Mouse (Mus musculus) kidney, postnatal 10 days (tissue): ENCODE results near the gene Slc8a1.

ENCODE experiments used
- DNase-seq: peaks from one replicate; pipeline ENCODE4 v3.0.0; 2021; ENCODE audit warnings: mixed read lengths

The Slc8a1 gene

GRCm38 (mm10) chr17:81738311-81738755 is at the start of gene Slc8a1:
Slc8a1 (minus strand) TSS chr17:81738377.
- no peak for DNase-seq

- DNase-seq = peak; percentile 68
Measured at GRCm38 (mm10) chr17:81787350-81787749, 49.2 kb upstream of the Slc8a1 start.

- DNase-seq = no peak
Measured at GRCm38 (mm10) chr17:81782326-81782725, 44.1 kb upstream of the Slc8a1 start.

GRCm38 (mm10) chr17:81781491-81781890 is 43.3 kb upstream of the Slc8a1 start:
- DNase-seq = no peak

- no peak for DNase-seq
Measured at GRCm38 (mm10) chr17:81779883-81780282, 41.7 kb upstream of the Slc8a1 start.

- DNase-seq = no peak
Measured at GRCm38 (mm10) chr17:81750664-81751063, 12.5 kb upstream of the Slc8a1 start.

- no peak for DNase-seq
Measured at GRCm38 (mm10) chr17:81743034-81743433, 4.9 kb upstream of the Slc8a1 start.

- DNase-seq = no peak
Measured at GRCm38 (mm10) chr17:81740576-81740975, 2.4 kb upstream of the Slc8a1 start.

- no peak for DNase-seq
Measured at GRCm38 (mm10) chr17:81737779-81738178, 398 bp downstream of the Slc8a1 start.

- DNase-seq = no peak
Measured at GRCm38 (mm10) chr17:81737309-81737708, 868 bp downstream of the Slc8a1 start.

GRCm38 (mm10) chr17:81735583-81735982 is 2.6 kb downstream of the Slc8a1 start:
- no peak for DNase-seq

- no peak for DNase-seq
Measured at GRCm38 (mm10) chr17:81729891-81730290, 8.3 kb downstream of the Slc8a1 start.

- DNase-seq = no peak
Measured at GRCm38 (mm10) chr17:81712273-81712751, 25.9 kb downstream of the Slc8a1 start.

GRCm38 (mm10) chr17:81704761-81705160 is 33.4 kb downstream of the Slc8a1 start:
- DNase-seq = no peak

GRCm38 (mm10) chr17:81703258-81703657 is 34.9 kb downstream of the Slc8a1 start:
- no peak for DNase-seq

- no peak for DNase-seq
Measured at GRCm38 (mm10) chr17:81701701-81702100, 36.5 kb downstream of the Slc8a1 start.

GRCm38 (mm10) chr17:81698789-81699188 is 39.4 kb downstream of the Slc8a1 start:
- DNase-seq = no peak

- DNase-seq = no peak
Measured at GRCm38 (mm10) chr17:81697695-81698094, 40.5 kb downstream of the Slc8a1 start.

GRCm38 (mm10) chr17:81694977-81695376 is 43.2 kb downstream of the Slc8a1 start:
- no peak for DNase-seq

- DNase-seq = no peak
Measured at GRCm38 (mm10) chr17:81679616-81680015, 58.6 kb downstream of the Slc8a1 start.

- no peak for DNase-seq
Measured at GRCm38 (mm10) chr17:81677450-81677849, 60.7 kb downstream of the Slc8a1 start.

- no peak for DNase-seq
Measured at GRCm38 (mm10) chr17:81676203-81676602, 62.0 kb downstream of the Slc8a1 start.

GRCm38 (mm10) chr17:81671245-81671644 is 66.9 kb downstream of the Slc8a1 start:
- DNase-seq = no peak

- DNase-seq = peak; percentile 83
Measured at GRCm38 (mm10) chr17:81669816-81670691, 68.1 kb downstream of the Slc8a1 start.
